Mouse (Mus musculus): Measurements from ENCODE around the gene Serpinb1b. TPM values are rescaled to one million over a fixed set of nuclear protein-coding genes. Genes with fewer than 3 reads are reported as not detected.
"Not testable (repeated sequence)": the region's sequence is repeated elsewhere in the genome, so short reads cannot be mapped to it uniquely, and the experiment has no call there.

Serpinb1b gene
- polyA plus RNA-seq (2016; fragmentation: Nextera tagmentation; extraction: Ambion mirVana) = 0.11 and 0.20 TPM in 2 replicates

- WGBS = 46% methylated on average over 3 of the region's 3 CpGs
- no peak for ATAC-seq (ENCODE audit: insufficient number of reproducible peaks, insufficient read depth, low FRiP score, low TSS enrichment, low read depth)
- Histone ChIP-seq H3K4me3 (replicated peaks) (no peak within 1 kb of the TSS), H3K9me3 (no peaks in the 10 kb centered on the region), H3K9ac (replicated peaks) (no peak within 1 kb of the TSS), H3K4me2 (no peak within 1 kb of the TSS), H3K36me3 (no peaks in the 10 kb centered on the region), H3K27ac (no peak within 1 kb of the TSS), H3K4me1 (replicated peaks) (no peaks in the 10 kb centered on the region), H3K27me3 (no peaks in the 10 kb centered on the region)
These were observed at the start of gene Serpinb1b for GRCm38 (mm10) chr13:33078056-33078705. Gene Serpinb1b (plus strand): TSS chr13:33078575.

GRCm38 (mm10) chr13:33029478-33029877 lies 48.9 kb upstream of the Serpinb1b start:
- H3K4me3 ChIP-seq (replicated peaks); H3K27ac ChIP-seq; H3K9me3 ChIP-seq; H3K27me3 ChIP-seq; H3K9ac ChIP-seq (replicated peaks); H3K4me1 ChIP-seq (replicated peaks); H3K36me3 ChIP-seq; H3K4me2 ChIP-seq; ATAC-seq (ENCODE audit: insufficient number of reproducible peaks, insufficient read depth, low FRiP score, low TSS enrichment, low read depth): not testable (repeated sequence)
- 97% methylated on average over 2 of the region's 2 CpGs for WGBS

GRCm38 (mm10) chr13:33030281-33030680 lies 48.1 kb upstream of the Serpinb1b start:
- no peak for ATAC-seq (ENCODE audit: insufficient number of reproducible peaks, insufficient read depth, low FRiP score, low TSS enrichment, low read depth)
- Histone ChIP-seq H3K9ac (replicated peaks) (no peak overlapping the region), H3K4me3 (replicated peaks) (no peak overlapping the region), H3K27me3 (no peaks in the 10 kb centered on the region), H3K9me3 (no peaks in the 10 kb centered on the region), H3K4me2 (no peak overlapping the region), H3K36me3 (no peaks in the 10 kb centered on the region), H3K27ac (no peak overlapping the region), H3K4me1 (replicated peaks) (no peaks in the 10 kb centered on the region)
- WGBS = 93% methylated on average over 2 of the region's 3 CpGs

GRCm38 (mm10) chr13:33035506-33035905 lies 42.9 kb upstream of the Serpinb1b start:
- WGBS = 85% methylated on average over 1 of the region's 1 CpGs
- Histone ChIP-seq H3K27ac (no peak overlapping the region), H3K4me2 (no peak overlapping the region), H3K4me1 (replicated peaks) (no peaks in the 10 kb centered on the region), H3K9ac (replicated peaks) (no peak overlapping the region), H3K27me3 (no peaks in the 10 kb centered on the region), H3K4me3 (replicated peaks) (no peak overlapping the region), H3K36me3 (no peaks in the 10 kb centered on the region), H3K9me3 (no peaks in the 10 kb centered on the region)
- no peak for ATAC-seq (ENCODE audit: insufficient number of reproducible peaks, insufficient read depth, low FRiP score, low TSS enrichment, low read depth)

GRCm38 (mm10) chr13:33043542-33043941 lies 34.8 kb upstream of the Serpinb1b start:
- 90% methylated on average over 3 of the region's 3 CpGs for WGBS
- Histone ChIP-seq H3K27me3 (no peaks in the 10 kb centered on the region), H3K9me3 (no peaks in the 10 kb centered on the region), H3K27ac (no peak overlapping the region), H3K36me3 (no peaks in the 10 kb centered on the region), H3K4me3 (replicated peaks) (no peak overlapping the region), H3K9ac (replicated peaks) (no peak overlapping the region), H3K4me2 (no peak overlapping the region), H3K4me1 (replicated peaks) (no peaks in the 10 kb centered on the region)
- ATAC-seq (ENCODE audit: insufficient number of reproducible peaks, insufficient read depth, low FRiP score, low TSS enrichment, low read depth) = no peak

GRCm38 (mm10) chr13:33047234-33047633 lies 31.1 kb upstream of the Serpinb1b start:
- H3K36me3 ChIP-seq = no peaks in the 10 kb centered on the region
- H3K9ac ChIP-seq (replicated peaks) = no peak overlapping the region
- no peak overlapping the region for H3K4me3 ChIP-seq (replicated peaks)
- no peak for ATAC-seq (ENCODE audit: insufficient number of reproducible peaks, insufficient read depth, low FRiP score, low TSS enrichment, low read depth)
- no peaks in the 10 kb centered on the region for H3K9me3 ChIP-seq
- no peaks in the 10 kb centered on the region; the same call in 1 of the 2 replicates for H3K4me1 ChIP-seq (replicated peaks)
- WGBS = 80% methylated on average over 2 of the region's 2 CpGs
- no peak overlapping the region for H3K4me2 ChIP-seq
- H3K27me3 ChIP-seq = no peaks in the 10 kb centered on the region
- H3K27ac ChIP-seq = no peak overlapping the region

GRCm38 (mm10) chr13:33048187-33048586 lies 30.2 kb upstream of the Serpinb1b start:
- no peaks in the 10 kb centered on the region for H3K9me3 ChIP-seq
- WGBS = 84% methylated on average over 4 of the region's 4 CpGs
- H3K4me3 ChIP-seq (replicated peaks) = no peak overlapping the region
- no peak overlapping the region for H3K27ac ChIP-seq
- no peak for ATAC-seq (ENCODE audit: insufficient number of reproducible peaks, insufficient read depth, low FRiP score, low TSS enrichment, low read depth)
- no peaks in the 10 kb centered on the region for H3K27me3 ChIP-seq
- no peak overlapping the region for H3K9ac ChIP-seq (replicated peaks)
- H3K4me1 ChIP-seq (replicated peaks) = no peaks in the 10 kb centered on the region; the same call in 1 of the 2 replicates
- no peak overlapping the region for H3K4me2 ChIP-seq
- H3K36me3 ChIP-seq = no peaks in the 10 kb centered on the region

GRCm38 (mm10) chr13:33051697-33052096 lies 26.7 kb upstream of the Serpinb1b start:
- Histone ChIP-seq H3K4me2 (no peak overlapping the region), H3K27me3 (no peaks in the 10 kb centered on the region), H3K9me3 (no peaks in the 10 kb centered on the region), H3K4me3 (replicated peaks) (no peak overlapping the region), H3K9ac (replicated peaks) (no peak overlapping the region), H3K36me3 (no peaks in the 10 kb centered on the region), H3K4me1 (replicated peaks) (no peaks in the 10 kb centered on the region; the same call in 1 of the 2 replicates), H3K27ac (no peak overlapping the region)
- 69% methylated on average over 3 of the region's 3 CpGs for WGBS
- no peak for ATAC-seq (ENCODE audit: insufficient number of reproducible peaks, insufficient read depth, low FRiP score, low TSS enrichment, low read depth)

- H3K4me1 ChIP-seq (replicated peaks) = no peaks in the 10 kb centered on the region
- H3K27ac ChIP-seq = no peak overlapping the region
- no peaks in the 10 kb centered on the region for H3K27me3 ChIP-seq
- ATAC-seq (ENCODE audit: insufficient number of reproducible peaks, insufficient read depth, low FRiP score, low TSS enrichment, low read depth) = no peak
- no peaks in the 10 kb centered on the region for H3K36me3 ChIP-seq
- no peaks in the 10 kb centered on the region for H3K9me3 ChIP-seq
- 77% methylated on average over 1 of the region's 1 CpGs for WGBS
- H3K4me2 ChIP-seq = no peak overlapping the region
- H3K9ac ChIP-seq (replicated peaks) = no peak overlapping the region
- H3K4me3 ChIP-seq (replicated peaks) = no peak overlapping the region
These were observed 15.3 kb upstream of the Serpinb1b start for GRCm38 (mm10) chr13:33063048-33063447.

GRCm38 (mm10) chr13:33067387-33067977 lies 10.9 kb upstream of the Serpinb1b start:
- H3K4me3 ChIP-seq (replicated peaks) = no peak overlapping the region
- no peaks in the 10 kb centered on the region for H3K9me3 ChIP-seq
- no peak overlapping the region for H3K9ac ChIP-seq (replicated peaks)
- no peaks in the 10 kb centered on the region for H3K4me1 ChIP-seq (replicated peaks)
- WGBS = 79% methylated on average over 1 of the region's 1 CpGs
- no peaks in the 10 kb centered on the region for H3K27me3 ChIP-seq
- no peak overlapping the region for H3K27ac ChIP-seq
- no peaks in the 10 kb centered on the region for H3K36me3 ChIP-seq
- no peak for ATAC-seq (ENCODE audit: insufficient number of reproducible peaks, insufficient read depth, low FRiP score, low TSS enrichment, low read depth)
- no peak overlapping the region for H3K4me2 ChIP-seq

GRCm38 (mm10) chr13:33068164-33068563 lies 10.2 kb upstream of the Serpinb1b start:
- Histone ChIP-seq H3K36me3 (no peaks in the 10 kb centered on the region), H3K4me1 (replicated peaks) (no peaks in the 10 kb centered on the region), H3K4me2 (no peak overlapping the region), H3K9me3 (no peaks in the 10 kb centered on the region), H3K27me3 (no peaks in the 10 kb centered on the region), H3K9ac (replicated peaks) (no peak overlapping the region), H3K27ac (no peak overlapping the region), H3K4me3 (replicated peaks) (no peak overlapping the region)
- 94% methylated on average over 3 of the region's 3 CpGs for WGBS
- no peak for ATAC-seq (ENCODE audit: insufficient number of reproducible peaks, insufficient read depth, low FRiP score, low TSS enrichment, low read depth)

GRCm38 (mm10) chr13:33071776-33072175 lies 6.6 kb upstream of the Serpinb1b start:
- Histone ChIP-seq H3K27ac (no peak overlapping the region), H3K27me3 (no peaks in the 10 kb centered on the region), H3K36me3 (no peaks in the 10 kb centered on the region), H3K4me2 (no peak overlapping the region), H3K9me3 (no peaks in the 10 kb centered on the region), H3K4me1 (replicated peaks) (no peaks in the 10 kb centered on the region), H3K4me3 (replicated peaks) (no peak overlapping the region), H3K9ac (replicated peaks) (no peak overlapping the region)
- ATAC-seq (ENCODE audit: insufficient number of reproducible peaks, insufficient read depth, low FRiP score, low TSS enrichment, low read depth) = no peak
- WGBS = 76% methylated on average over 5 of the region's 5 CpGs
